Mouse (Mus musculus): ENCODE data around the gene Idh1.

DNA sequence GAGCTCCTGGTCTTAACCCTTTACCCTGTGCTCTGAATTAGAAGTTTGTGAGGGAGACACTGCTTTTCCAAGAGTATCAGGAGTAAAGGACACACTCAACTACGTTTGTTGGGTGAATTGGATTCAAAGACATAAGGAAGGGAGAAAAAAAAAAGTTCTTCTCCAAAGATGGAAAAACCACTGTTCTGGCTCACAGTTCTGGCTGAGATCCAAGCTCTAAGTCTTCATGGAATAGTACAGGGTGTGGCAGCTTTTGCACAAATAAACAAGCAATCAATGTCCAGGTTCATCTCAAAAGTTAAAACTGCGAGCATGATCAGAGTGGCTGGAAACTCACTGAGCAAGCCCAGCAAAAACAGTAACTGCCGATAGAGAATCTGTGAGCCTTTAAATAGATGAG is 38.3 kb downstream of the Idh1 start:
- TF ChIP-seq EP300 (IDR thresholded peaks at IDR 0.05; ENCODE audit: low read depth): no peak
- TF ChIP-seq CTCF (IDR thresholded peaks at IDR 0.05; ENCODE audit: low read depth): no peak

Measured in liver, postnatal 0 days (tissue).